Mouse (Mus musculus) mesoderm, embryonic 11.5 days (tissue): Measurements from ENCODE around the gene Scrt2.

Experiments
- DNase-seq: peaks from one replicate; pipeline ENCODE4 v3.0.0-alpha.2; 2012; ENCODE audit warnings: low read depth, low spot score

Scrt2 gene

GRCm38 (mm10) chr2:152105318-152106224 is 24.2 kb downstream of the Scrt2 start, which contains the start of gene Srxn1:
Gene Srxn1, plus strand, starts transcription at chr2:152105516.
- peak; percentile 89 for DNase-seq

- no peak for DNase-seq
Measured at GRCm38 (mm10) chr2:152106225-152106595, 24.9 kb downstream of the Scrt2 start.

- no peak for DNase-seq
Measured at GRCm38 (mm10) chr2:152106597-152106996, 25.3 kb downstream of the Scrt2 start.

GRCm38 (mm10) chr2:152108702-152109101 is 27.4 kb downstream of the Scrt2 start:
- DNase-seq: no peak

GRCm38 (mm10) chr2:152109386-152109785 is 28.1 kb downstream of the Scrt2 start:
- DNase-seq: no peak

- no peak for DNase-seq
Measured at GRCm38 (mm10) chr2:152111311-152111710, 30.0 kb downstream of the Scrt2 start.

- DNase-seq: peak; percentile 95
Measured at GRCm38 (mm10) chr2:152111920-152112319, 30.6 kb downstream of the Scrt2 start.

- no peak for DNase-seq
Measured at GRCm38 (mm10) chr2:152112490-152112889, 31.2 kb downstream of the Scrt2 start.

GRCm38 (mm10) chr2:152112970-152113369 is 31.6 kb downstream of the Scrt2 start:
- no peak for DNase-seq

GRCm38 (mm10) chr2:152114057-152114975 is 33.0 kb downstream of the Scrt2 start:
- peak; percentile 84 for DNase-seq

- no peak for DNase-seq
Measured at GRCm38 (mm10) chr2:152117694-152118093, 36.4 kb downstream of the Scrt2 start.

- no peak for DNase-seq
Measured at GRCm38 (mm10) chr2:152119228-152119865, 38.0 kb downstream of the Scrt2 start.

GRCm38 (mm10) chr2:152122896-152123295 is 41.6 kb downstream of the Scrt2 start:
- no peak for DNase-seq

- DNase-seq: no peak
Measured at GRCm38 (mm10) chr2:152128597-152128996, 47.3 kb downstream of the Scrt2 start.

- no peak for DNase-seq
Measured at GRCm38 (mm10) chr2:152129778-152130177, 48.4 kb downstream of the Scrt2 start.

GRCm38 (mm10) chr2:152132016-152132415 is 50.7 kb downstream of the Scrt2 start:
- DNase-seq: peak; percentile 41

- DNase-seq: no peak
Measured at GRCm38 (mm10) chr2:152132691-152133090, 51.4 kb downstream of the Scrt2 start.

GRCm38 (mm10) chr2:152139191-152139987 is 58.1 kb downstream of the Scrt2 start:
- DNase-seq: no peak

- DNase-seq: no peak
Measured at GRCm38 (mm10) chr2:152140941-152141340, 59.6 kb downstream of the Scrt2 start.

GRCm38 (mm10) chr2:152141491-152141890 is 60.2 kb downstream of the Scrt2 start:
- no peak for DNase-seq

GRCm38 (mm10) chr2:152142046-152142445 is 60.7 kb downstream of the Scrt2 start:
- DNase-seq: peak; percentile 92
